ENCODE assay signal across 7 mouse cellular contexts in genomic region chr4:117550140-117550851, GRCm38 (mm10). TPM values are rescaled to one million over a fixed set of nuclear protein-coding genes. Genes with fewer than 3 reads are reported as not detected.
DNase-seq lines count a peak whose midpoint lies in the region; ATAC-seq lines count a peak whose summit lies in the region.

Gene Eri3 (plus strand): TSS chr4:117550365.

- H3K9me3 ChIP-seq in embryonic facial prominence, embryonic 12.5 days: no peaks in the 10 kb centered on the region
- no peaks in the 10 kb centered on the region for H3K9me3 ChIP-seq in limb, embryonic 11.5 days (ENCODE audit: control insufficient read depth, low read length)
- H3K9me3 ChIP-seq in midbrain, embryonic 14.5 days (ENCODE audit: control insufficient read depth, low read length): no peaks in the 10 kb centered on the region

- no peaks in the 10 kb centered on the region for H3K36me3 ChIP-seq in embryonic facial prominence, embryonic 12.5 days
- H3K36me3 ChIP-seq in limb, embryonic 11.5 days (ENCODE audit: control insufficient read depth, insufficient read depth, low read length): no peaks in the 10 kb centered on the region
- H3K36me3 ChIP-seq in midbrain, embryonic 14.5 days (ENCODE audit: control insufficient read depth, insufficient read depth, low read length): 0 out of 2 replicates have a peak, but pooled peaks cover 4% of the 10 kb centered on the region

- peak within 1 kb of the TSS; percentile 95 for H3K4me3 ChIP-seq in embryonic facial prominence, embryonic 12.5 days
- H3K4me3 ChIP-seq in limb, embryonic 11.5 days (ENCODE audit: low read depth, low read length): peak within 1 kb of the TSS; percentile 94
- H3K4me3 ChIP-seq in midbrain, embryonic 14.5 days (replicated peaks; ENCODE audit: low read depth, low read length): peak within 1 kb of the TSS; percentile 86

- peak; percentile 99 for ATAC-seq in embryonic facial prominence, embryonic 12.5 days (ENCODE audit: insufficient number of reproducible peaks, insufficient read depth, low FRiP score, low TSS enrichment)
- ATAC-seq in limb, embryonic 11.5 days (ENCODE audit: insufficient number of reproducible peaks, low FRiP score, low TSS enrichment, low read depth): peak; percentile 99
- peak; percentile 100 for ATAC-seq in midbrain, embryonic 14.5 days (ENCODE audit: low FRiP score, low TSS enrichment)

- H3K9ac ChIP-seq in embryonic facial prominence, embryonic 12.5 days: peak within 1 kb of the TSS; percentile 79
- peak within 1 kb of the TSS; percentile 81 for H3K9ac ChIP-seq in limb, embryonic 11.5 days (ENCODE audit: low read length)
- H3K9ac ChIP-seq in midbrain, embryonic 14.5 days (replicated peaks; ENCODE audit: low read length): peak within 1 kb of the TSS; percentile 82

- peak within 1 kb of the TSS; percentile 68 for H3K4me2 ChIP-seq in embryonic facial prominence, embryonic 12.5 days (replicated peaks)
- H3K4me2 ChIP-seq in limb, embryonic 11.5 days (ENCODE audit: low read depth, severe bottlenecking): peak within 1 kb of the TSS; percentile 69
- H3K4me2 ChIP-seq in midbrain, embryonic 14.5 days (ENCODE audit: low read length): peak within 1 kb of the TSS; percentile 80

- WGBS in embryonic facial prominence, embryonic 12.5 days: 0% methylated on average over 47 of the region's 53 CpGs
- WGBS in limb, embryonic 11.5 days: under 1% methylated on average over 53 of the region's 53 CpGs
- under 1% methylated on average over 53 of the region's 53 CpGs for WGBS in midbrain, embryonic 14.5 days

- peaks cover 12% of the 10 kb centered on the region for H3K4me1 ChIP-seq in embryonic facial prominence, embryonic 12.5 days
- H3K4me1 ChIP-seq in limb, embryonic 11.5 days (ENCODE audit: control insufficient read depth, insufficient read depth, low read length): peaks cover 16% of the 10 kb centered on the region
- peaks cover 14% of the 10 kb centered on the region for H3K4me1 ChIP-seq in midbrain, embryonic 14.5 days (ENCODE audit: control insufficient read depth, insufficient read depth, low read length)

- peak within 1 kb of the TSS; percentile 79 for H3K27ac ChIP-seq in embryonic facial prominence, embryonic 12.5 days
- peak within 1 kb of the TSS; percentile 75 for H3K27ac ChIP-seq in limb, embryonic 11.5 days (replicated peaks; ENCODE audit: low read depth, low read length)
- peak within 1 kb of the TSS; percentile 84 for H3K27ac ChIP-seq in midbrain, embryonic 14.5 days (replicated peaks; ENCODE audit: low read depth, low read length)

- DNase-seq in adrenal gland, postnatal 25 days: peak; percentile 97
- peak; percentile 100 for DNase-seq in heart, adult 11 months
- DNase-seq in kidney, adult 18-20 months: peak; percentile 98
- DNase-seq in limb, embryonic 11.5 days (ENCODE audit: low spot score): peak; percentile 98
- peak; percentile 99 for DNase-seq in midbrain, embryonic 14.5 days
- DNase-seq in spleen, adult 18-20 months: peak; percentile 93 to 94

- H3K27me3 ChIP-seq in embryonic facial prominence, embryonic 12.5 days: no peaks in the 10 kb centered on the region
- no peaks in the 10 kb centered on the region for H3K27me3 ChIP-seq in limb, embryonic 11.5 days (ENCODE audit: control insufficient read depth, insufficient read depth, low read length)
- no peaks in the 10 kb centered on the region for H3K27me3 ChIP-seq in midbrain, embryonic 14.5 days (ENCODE audit: control insufficient read depth, insufficient read depth, low read length)

RNA-seq across cellular contexts. Expression of gene Eri3, which starts in this region (rescaled TPM):
- total RNA-seq in adrenal gland, postnatal 25 days (2021): 67.9 and 76.2 TPM in 2 replicates
- polyA plus RNA-seq in embryonic facial prominence, embryonic 12.5 days (2016; fragmentation: Nextera tagmentation; extraction: Ambion mirVana): 172 and 173 TPM in 2 replicates
- 140 and 151 TPM in 2 replicates for polyA plus RNA-seq in limb, embryonic 11.5 days (2014; fragmentation: Nextera tagmentation; extraction: Ambion mirVana)
- polyA plus RNA-seq in midbrain, embryonic 14.5 days (2014; fragmentation: Nextera tagmentation; extraction: Ambion mirVana): 267 and 284 TPM in 2 replicates

Comparison
In these comparisons a context has a peak if more than half of its experiments do, and no peak if none do; other contexts are left out.
1. Peak in every context shown above with its lines: DNase-seq, ATAC-seq, H3K4me3 ChIP-seq and H3K27ac ChIP-seq.